Mouse (Mus musculus) spleen, postnatal 14 days (tissue): ENCODE measurements around the gene Il9r.

Experiments
- DNase-seq, 2 experiments: peaks; one replicate each; pipeline ENCODE4 v3.0.0; 2021 to 2022; ENCODE audit warnings: low spot score in 2 of 2

Il9r gene

DNA sequence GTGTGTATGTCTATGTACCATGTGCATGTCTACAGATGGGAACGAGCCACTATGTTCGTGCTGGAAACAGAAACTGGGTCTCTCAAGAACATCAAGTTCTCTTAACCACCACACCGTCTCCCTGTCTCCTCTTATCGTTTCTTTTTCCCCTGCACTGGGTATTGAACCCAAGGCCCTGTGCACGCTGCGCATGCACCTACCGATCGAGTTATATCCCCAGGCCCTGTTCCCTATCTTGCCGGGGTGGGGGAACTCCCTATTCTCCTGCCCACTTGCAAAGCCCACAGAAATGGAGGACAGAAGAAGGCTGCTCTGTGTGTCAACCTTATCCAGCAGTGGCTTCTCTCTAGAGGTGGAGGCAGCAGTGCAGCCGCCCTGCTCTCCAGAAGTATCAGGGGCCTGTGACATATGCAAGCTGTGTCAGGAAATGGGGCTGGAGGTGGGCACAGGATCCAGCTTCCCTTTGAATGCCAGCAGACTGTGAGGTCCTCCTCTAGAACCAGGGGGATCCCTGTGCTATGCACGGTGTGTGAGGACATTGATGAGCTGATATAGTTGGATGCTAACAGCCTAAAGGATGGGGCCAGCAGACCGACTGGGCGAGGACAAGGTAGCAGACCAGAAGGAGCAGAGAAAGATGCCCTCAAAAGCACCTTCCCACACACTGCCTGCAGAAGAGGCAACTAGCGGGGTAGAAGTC lies 1.7 kb downstream of the Il9r start:
- no peak for DNase-seq

DNA sequence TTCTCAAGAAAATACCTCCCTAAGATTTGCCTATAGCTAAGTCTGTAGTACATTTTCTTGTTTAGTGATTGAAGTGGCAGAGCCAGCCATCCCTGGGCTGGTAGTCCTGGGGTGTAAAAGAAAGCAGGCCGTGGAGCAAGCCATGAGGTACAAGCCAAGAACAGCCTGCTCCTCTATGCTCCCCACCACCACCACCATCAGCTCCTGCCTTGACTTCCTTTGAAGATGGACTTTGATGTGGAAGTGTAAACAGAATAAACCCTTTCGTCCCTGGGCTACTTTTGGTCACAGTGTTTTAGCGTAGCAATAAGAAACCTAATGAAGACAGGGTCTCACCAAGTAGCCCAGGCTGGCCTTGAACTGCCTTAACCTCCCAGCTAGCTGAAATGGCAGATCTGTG lies 2.3 kb downstream of the Il9r start:
- DNase-seq, result no peak

DNA sequence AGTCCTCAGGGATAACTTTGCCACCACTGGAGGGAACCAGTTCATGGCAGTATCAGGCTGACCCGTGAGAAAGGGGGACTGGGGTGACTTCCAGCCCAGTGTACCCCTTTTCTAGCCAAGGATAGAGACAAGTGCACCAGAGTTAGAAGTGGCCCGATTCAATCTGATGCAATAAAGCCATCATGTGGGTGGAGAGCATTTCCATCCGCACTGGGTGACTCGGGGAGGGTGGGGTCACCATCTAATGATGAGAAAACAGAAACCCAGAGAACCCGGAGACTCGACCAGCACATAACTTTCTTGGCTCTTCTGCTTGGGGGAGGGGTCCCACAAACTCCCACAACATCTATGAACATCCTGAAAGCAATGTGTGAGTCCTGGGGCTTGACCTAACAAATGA lies 3.4 kb downstream of the Il9r start:
- DNase-seq, result no peak

DNA sequence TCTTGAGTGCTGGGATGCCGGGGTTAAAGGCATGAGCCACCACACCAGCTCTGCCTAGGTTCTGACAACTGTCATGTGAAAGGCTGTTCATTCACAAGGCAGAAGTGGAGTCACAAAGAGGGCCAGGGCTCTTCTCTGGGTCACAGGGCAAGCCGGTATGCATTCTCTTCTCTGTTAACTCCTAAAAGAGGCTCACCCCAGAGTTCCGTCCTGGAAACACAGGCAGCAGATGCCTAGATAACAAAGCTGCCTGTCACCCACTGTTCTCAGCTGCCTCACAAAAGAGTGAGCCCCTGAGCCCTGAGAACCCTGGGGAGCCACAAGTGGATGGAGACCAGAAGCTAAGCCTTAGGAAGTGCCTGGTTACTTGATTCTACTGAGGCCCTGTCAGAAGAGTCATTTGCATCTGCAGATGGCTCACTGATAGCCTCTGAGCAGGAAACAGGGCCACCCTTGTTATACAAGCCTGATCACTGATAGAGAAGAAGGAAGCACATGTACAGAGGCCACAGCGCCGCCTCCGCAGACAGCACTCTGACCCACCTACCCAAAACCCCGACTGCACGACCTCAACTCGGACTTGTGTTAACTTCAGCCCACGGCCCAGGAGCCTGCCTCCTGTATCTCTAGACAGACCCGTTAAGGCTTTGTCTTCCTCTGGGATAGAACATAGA lies 4.1 kb downstream of the Il9r start:
- DNase-seq, result no peak

DNA sequence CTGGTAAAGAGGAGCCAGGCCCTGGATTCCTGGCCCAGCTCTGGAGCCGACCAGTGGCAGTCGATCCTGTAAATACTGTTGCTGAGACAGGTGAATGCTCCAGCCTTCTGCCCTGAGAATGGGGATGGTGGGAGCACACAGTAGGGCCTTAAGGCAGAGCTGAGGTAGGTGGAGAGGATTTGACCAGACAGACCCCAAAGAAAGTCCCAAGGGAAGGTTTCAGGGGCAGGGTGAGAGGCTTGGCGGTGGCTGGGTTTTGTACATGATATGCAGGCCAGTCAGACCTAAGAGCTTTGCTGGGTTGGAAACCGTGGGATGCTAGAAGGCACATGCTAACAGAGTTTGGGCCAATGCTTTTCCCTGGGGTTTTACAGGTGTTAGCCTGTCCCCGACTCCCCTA lies 5.5 kb downstream of the Il9r start:
- no peak for DNase-seq

DNA sequence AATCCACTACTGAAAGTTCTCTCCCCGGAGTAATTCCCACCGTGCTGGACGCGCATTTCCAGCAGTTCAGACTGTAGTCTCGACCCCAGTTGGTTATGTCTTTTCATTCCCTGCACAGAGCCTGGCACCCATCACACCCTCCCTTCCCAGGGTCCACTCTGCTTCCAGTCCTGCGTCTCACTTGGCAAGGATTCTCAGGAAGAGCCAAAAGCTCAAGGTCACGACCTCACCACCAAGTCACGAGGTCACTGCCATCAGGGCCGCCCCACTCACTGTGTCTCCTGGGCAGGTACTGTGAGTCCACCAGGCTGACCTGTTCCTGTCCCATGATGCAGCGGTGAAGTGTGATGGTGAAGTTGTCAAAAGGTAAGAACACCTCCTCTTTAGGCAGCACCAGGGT lies 6.0 kb downstream of the Il9r start:
- no peak for DNase-seq

DNA sequence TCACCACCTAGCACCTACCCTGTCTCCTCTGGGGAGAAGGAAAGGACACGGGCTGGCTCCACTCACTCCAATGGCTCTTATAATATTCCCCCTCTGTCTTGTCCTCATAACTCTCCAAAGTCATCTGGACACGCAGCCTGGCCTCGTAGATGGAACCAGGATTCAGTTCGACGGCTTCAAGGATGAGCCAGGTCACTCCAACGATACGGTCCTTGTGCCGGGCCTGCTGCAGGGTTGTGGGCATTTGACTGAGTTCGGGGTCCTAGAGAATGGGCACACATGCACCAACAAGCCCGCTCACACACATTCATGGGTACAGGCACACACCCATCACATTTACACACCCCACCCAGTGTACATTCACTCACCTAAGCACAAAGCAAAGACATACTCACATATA lies 6.9 kb downstream of the Il9r start:
- no peak for DNase-seq

DNA sequence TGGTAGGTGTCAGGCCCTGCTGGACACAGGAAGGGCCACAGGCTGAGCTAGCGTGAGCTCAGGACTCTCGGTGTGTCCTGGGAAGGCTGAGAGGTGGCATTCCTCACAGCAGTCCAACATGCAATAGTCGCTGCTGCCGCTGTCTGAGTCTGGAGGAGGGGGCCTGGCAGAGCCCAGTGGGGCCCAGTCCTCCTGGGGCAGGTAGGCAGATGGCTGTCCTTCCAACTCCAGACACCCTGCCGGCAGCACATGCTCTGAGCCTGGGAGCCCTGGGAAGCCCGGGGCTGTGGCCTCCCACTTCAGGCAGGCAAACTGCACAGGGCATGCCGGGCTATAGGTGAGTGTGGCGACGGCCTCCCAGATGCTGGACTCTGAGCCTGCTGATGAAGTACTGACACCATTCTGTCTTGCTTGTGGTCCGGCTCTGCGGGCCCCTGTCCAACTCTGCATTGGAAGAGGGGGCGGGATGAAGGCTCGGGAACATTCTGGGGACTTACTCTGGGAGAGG lies 9.4 kb downstream of the Il9r start:
- DNase-seq, result no peak

DNA sequence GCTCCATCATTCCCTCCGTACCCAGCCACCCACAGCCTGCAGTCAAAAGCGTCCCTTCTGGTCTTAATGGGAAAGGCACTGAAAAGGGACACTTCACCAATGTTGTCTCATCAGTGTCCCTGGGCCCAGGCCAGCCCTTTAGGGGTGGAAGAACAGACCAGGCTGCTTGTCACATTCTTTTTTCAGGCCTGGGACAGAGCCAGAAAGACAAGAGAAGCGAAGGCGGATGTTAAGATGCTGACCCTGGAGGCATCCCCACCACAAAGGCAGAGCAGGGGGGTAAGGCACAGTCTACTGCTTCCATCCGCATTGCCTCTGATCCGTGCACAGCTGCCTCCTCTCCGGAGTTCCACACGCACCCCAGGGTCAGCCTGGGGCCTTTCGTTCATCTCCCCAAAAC lies 10.0 kb downstream of the Il9r start:
- DNase-seq, result no peak

DNA sequence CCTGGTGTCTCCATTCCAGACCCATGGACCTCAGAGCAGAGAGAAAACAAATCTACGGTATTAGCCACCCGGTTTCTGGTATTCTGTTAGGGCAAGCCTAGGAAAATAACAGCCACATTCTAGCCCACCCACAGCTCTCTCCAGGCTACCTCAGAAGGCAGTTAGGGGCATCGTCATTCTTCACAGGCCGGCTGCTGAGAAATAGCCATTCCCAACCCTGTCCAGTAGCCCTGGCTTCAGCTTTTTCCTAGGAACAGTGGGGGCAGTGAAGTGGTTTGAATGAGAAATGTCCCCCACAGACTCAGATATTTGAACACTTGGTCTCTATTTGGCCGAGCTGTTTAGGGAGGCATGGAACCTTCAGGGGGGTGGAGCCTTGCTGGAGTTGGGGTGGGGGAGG lies 10.6 kb downstream of the Il9r start:
- no peak for DNase-seq

DNA sequence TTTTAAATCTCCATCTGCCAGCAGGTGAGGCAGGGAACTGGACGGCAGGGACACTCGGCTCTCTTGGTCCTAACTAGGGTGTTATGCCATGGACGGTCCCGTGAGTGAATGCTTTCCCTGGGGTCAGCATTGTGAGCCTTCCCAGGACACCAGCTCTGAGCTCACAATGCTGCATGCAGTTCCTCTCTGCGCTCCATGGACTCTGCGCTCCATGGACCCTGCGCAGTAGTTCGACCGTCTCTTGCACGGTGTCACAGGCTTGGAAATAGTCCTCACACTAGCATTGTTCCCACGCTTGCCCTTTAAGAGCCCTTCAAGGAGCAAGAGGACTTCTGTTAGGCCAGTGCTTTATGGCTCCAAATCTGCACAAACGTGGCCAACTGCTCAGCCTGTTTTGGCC lies 11.2 kb downstream of the Il9r start:
- no peak for DNase-seq

DNA sequence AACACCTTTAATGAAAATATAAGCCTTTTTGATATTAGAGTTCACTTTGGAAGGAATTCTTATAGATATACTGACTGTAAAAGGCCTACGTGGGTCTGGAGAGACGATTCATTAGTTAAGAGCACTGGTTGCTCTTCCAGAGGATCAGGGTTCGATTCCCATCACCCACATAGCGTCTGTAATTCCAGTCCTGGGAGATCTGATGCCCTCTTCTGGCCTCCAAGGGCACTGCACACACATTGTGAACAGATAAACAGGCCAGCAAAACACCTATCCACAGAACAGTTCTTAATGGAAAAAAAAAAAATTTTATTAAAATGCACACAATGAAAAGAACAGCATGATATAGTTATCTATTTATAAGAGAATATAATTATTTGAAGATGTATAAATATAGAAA lies 12.8 kb downstream of the Il9r start:
- no peak for DNase-seq

DNA sequence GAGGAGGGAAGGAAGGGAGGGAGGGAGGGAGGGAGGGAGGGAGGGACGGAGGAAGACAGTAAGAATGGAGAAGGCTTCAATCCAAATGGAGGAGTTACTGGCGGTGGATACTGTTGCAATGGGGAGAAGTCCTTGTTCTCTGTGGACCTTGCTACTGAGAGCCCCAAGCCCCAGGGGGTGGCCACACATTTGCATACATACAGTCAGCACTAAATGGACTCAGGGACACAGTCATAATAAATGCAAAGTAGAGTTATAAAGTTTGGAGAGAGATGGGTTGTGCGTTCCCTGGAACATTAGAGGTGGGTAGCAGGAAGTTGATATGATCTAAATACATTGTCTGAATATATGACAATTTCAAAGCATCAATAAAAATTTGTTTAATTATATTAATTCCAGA lies 14.0 kb downstream of the Il9r start:
- no peak for DNase-seq

DNA sequence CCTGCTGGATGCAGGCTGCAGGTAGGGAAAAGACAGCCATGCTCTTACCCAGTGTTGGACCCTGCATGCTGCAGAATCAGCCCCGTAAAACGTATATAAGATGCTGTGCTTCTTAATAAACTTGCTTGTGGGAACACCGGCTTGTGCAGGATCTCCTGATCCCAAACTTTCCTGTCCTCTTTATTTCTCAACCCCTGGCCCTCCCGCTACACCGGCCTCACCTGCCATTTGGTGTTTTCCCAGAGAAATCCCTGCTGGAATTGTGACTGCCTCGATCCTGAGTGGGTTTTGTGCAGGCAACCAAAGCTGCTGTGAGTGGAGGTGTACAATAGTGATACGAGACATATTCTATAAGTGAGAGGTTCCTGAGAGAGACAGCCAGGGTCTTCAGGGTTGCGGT lies 15.6 kb downstream of the Il9r start:
- no peak for DNase-seq

DNA sequence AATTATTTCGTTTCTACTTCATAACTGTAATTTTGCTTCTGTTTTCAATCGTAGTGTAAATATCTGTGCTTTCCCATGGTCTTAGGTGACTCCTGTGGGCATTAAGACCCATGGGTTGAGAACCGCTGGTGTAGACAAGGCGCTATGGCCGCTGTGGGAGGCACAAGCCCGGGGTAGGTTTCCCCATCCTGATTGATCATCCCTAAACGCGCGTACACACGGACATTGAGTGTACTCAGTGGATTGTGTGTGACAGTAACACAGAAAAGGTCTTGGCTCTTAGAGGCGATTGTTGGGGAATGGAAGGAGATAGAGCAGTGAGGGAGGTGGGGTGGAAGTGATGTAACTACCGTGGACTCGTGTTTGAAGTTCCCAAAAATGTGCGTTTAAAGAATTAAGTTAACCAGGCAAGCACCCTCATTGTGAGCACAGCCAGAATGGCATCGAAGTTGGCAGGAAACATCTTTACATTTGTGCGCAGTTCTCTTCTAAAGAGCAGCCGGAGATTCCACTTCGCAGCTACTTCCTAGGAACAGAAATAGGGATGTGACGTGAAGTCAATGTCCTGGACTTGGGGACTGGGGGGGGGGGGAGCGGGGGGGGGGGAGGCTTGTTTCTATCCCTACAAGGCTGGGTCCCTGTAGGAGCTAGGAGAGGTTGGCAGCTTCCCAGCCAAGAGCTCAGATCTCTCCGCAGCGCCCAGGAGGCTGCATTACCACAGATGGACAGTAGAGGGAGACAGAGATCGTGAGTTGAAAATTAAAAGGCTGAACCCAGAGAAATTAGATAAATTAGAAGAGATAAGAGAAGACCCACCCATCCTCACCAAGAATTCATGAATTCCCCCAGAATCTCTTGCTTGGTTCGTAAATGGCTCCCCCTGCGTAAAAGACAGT lies 17.9 kb downstream of the Il9r start:
- peak; percentile 43 to 71 for DNase-seq

DNA sequence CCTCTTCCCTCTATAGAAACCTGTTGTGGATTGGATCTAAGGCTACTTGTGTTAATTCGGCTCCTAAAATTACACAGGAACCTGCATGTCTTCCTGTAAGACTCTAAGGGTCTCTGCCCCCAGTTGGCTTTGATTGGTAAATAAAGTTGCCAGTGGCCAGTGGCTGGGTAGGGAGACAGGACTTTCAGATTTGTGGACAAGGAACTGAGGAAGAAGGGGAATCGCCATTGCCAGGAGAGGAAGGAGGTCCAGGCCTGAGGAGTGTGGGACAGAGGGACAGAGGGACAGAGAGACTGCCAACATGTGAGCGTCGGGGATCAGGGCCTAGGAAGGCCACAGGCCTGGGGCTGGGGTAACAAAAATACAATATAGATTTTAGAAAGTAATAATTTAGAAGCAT lies 18.8 kb downstream of the Il9r start:
- no peak for DNase-seq

DNA sequence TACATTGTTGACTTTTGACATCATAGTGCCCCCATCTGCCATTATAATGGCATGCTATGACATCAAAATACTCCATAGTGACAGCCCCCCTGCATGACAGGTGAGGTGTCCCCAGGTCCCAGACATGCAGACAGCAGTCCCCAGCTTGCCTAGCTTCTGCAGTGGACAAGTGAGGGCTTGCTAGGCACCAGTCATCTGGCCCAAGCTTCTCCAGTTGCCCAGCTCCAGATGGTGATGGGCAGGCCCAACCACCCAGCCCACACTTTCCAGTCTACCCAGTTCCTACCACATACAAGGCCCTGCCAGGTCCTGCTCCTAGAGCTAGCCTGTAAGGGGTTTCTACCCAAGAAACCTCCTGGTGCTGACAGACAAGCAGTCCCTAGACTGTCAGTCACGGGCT lies 21.6 kb downstream of the Il9r start:
- no peak for DNase-seq

DNA sequence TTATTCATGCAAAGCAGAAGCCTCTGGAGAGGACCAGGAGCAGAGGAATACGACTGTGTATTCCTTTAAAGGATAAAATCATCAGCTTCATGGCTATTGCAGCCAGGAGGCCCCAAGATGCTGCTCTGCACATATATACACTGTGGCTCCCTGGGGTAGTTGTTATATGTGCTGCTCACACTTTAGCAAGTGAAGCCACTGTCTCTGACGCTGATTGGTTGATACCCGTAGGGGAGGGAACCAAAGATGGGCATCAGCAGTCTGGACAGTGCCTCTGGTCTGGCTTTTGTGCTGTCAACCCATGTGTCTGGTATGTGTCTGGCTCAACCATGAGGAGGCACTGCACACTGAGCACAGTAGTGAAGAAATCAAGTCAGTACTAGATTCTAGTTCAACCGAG lies 33.4 kb downstream of the Il9r start:
- DNase-seq, result no peak

DNA sequence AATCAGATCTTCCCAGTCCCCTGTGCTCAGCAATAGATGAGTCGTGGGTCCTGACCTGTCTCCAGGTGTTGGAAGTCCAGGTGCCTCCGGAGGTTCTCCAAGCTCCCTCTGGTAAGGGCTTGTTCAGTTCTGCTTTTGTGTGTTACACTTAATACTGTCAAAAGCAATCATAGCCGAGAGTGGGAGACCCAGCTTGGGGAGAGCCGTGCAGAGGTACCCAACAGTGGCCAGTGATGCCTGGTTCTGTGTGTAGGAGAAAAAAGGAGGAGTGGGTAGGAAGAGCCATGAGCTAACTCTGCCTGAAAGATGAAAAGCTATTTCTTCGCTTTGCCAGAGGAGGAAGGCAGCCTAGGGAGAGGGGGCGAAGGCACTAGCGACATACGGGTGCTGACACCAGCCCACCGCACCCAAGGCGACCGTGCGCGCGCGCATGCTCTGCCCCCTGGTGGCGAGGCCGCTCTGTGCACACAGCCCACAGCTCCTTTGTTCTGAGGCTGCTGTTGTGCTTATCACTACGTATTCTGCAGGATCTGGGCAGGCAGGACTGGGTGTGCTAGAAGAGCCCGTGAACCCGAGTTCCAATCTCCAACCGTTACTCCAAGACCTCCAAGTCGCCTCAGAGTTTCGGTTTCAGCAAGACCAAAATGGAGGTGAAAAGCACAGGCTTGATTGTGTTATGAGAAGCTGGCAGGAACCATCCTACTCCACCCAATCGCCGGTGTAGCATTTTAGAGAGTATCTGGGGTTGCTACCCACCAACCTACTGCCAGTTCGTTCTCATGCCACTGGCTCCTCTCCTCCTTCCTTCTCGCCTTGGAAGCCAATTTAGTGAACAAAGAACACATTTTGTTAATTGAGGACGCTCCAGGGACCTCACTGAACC lies 37.9 kb downstream of the Il9r start:
- DNase-seq, result peak; percentile 33 to 65

DNA sequence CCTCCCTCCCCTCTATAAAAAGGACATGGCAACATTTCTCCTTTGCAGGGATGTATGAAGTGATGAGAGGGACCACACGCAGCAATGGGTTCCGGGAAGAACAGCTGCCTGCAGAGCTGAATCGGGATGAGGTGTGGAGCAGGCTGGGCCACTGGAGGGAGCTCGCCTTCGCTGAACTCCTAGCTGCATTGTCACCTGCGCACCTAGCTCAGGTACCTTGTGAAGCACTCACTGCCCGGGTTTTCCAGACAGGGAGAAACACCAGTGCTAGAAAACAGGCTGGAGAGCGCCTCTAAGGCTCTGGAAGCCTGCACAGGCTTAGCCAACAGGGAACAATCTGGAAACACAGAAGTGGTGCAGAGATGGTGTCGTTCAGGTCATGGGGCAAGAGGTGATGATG lies 38.6 kb downstream of the Il9r start:
- DNase-seq, result no peak

DNA sequence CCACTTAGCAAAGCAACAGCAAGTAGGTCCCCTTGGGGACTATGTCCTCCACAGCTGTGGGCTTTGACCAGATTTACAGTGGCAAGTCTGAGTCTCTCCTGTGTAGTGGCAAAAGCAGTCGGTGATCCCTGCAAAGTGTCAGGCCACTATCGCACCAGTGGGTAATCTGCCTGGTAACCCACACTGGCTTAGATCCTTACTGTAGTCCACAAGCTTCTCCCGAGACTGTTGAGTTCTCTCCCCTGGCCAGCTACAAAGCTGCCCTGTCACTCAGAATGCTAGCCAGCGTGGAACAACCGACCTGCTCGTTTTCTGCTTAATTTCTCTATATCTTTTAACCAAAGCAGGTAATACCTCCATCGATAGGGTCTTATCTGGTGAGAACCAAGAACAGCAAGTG lies 39.7 kb downstream of the Il9r start:
- no peak for DNase-seq

DNA sequence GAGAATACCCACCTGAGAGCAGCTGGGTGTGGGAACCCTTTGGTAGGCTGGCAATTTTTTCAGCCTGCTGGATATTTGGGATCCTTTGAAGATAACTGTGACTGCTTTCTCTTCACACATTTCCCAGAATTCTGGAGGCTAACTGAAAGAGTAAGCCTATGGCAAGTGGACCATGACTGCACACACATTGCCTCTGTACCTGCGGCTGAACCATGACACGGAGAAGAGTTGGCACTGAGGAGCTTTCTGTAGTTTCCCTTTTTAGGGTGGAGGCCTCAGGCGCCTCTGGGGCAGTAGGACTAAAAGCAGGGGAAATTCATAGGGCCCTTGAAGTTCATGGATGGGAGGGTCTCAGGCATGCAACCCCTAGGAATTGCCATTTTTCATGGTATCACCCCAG lies 40.9 kb downstream of the Il9r start:
- no peak for DNase-seq
